Mouse (Mus musculus): ENCODE results near the gene Tnip1. TPM values are rescaled to one million over a fixed set of nuclear protein-coding genes. Genes with fewer than 3 reads are reported as not detected.

The Tnip1 gene
- polyA plus RNA-seq, 1 experiment from 2014 or later: 13.2 TPM

- no peak overlapping the region for H3K4me2 ChIP-seq (replicated peaks)
- no peak overlapping the region for H3K27ac ChIP-seq (replicated peaks)
- H3K27me3 ChIP-seq: no peaks in the 10 kb centered on the region
- H3K36me3 ChIP-seq: peaks cover 7% of the 10 kb centered on the region; the same call in 1 of the 2 replicates
- 83% methylated on average over 8 of the region's 8 CpGs for WGBS
- no peaks in the 10 kb centered on the region for H3K9me3 ChIP-seq
- no peak overlapping the region for H3K9ac ChIP-seq (replicated peaks)
- no peaks in the 10 kb centered on the region for H3K4me1 ChIP-seq
- no peak overlapping the region for H3K4me3 ChIP-seq
- ATAC-seq (replicated peaks): no peak
Measured at GRCm38 (mm10) chr11:54929744-54930143, 33.0 kb downstream of the Tnip1 start.

GRCm38 (mm10) chr11:54929290-54929689 is 33.4 kb downstream of the Tnip1 start:
- Histone ChIP-seq H3K27me3 (no peaks in the 10 kb centered on the region), H3K36me3 (peaks cover 7% of the 10 kb centered on the region; the same call in 1 of the 2 replicates), H3K4me1 (no peaks in the 10 kb centered on the region), H3K27ac (replicated peaks) (no peak overlapping the region), H3K9ac (replicated peaks) (no peak overlapping the region), H3K4me2 (replicated peaks) (no peak overlapping the region), H3K4me3 (no peak overlapping the region), H3K9me3 (no peaks in the 10 kb centered on the region)
- no peak for ATAC-seq (replicated peaks)
- 95% methylated on average over 6 of the region's 6 CpGs for WGBS

GRCm38 (mm10) chr11:54928886-54929285 is 33.8 kb downstream of the Tnip1 start:
- H3K4me2 ChIP-seq (replicated peaks): no peak overlapping the region
- no peak for ATAC-seq (replicated peaks)
- H3K9ac ChIP-seq (replicated peaks): no peak overlapping the region
- no peaks in the 10 kb centered on the region for H3K27me3 ChIP-seq
- H3K4me3 ChIP-seq: no peak overlapping the region
- H3K4me1 ChIP-seq: no peaks in the 10 kb centered on the region
- no peaks in the 10 kb centered on the region for H3K9me3 ChIP-seq
- WGBS: 84% methylated on average over 7 of the region's 7 CpGs
- peaks cover 7% of the 10 kb centered on the region; the same call in 1 of the 2 replicates for H3K36me3 ChIP-seq
- no peak overlapping the region for H3K27ac ChIP-seq (replicated peaks)

- WGBS: 86% methylated on average over 3 of the region's 3 CpGs
Measured at GRCm38 (mm10) chr11:54928219-54928618, 34.5 kb downstream of the Tnip1 start.

GRCm38 (mm10) chr11:54927346-54928140 is 35.2 kb downstream of the Tnip1 start:
- peaks cover 7% of the 10 kb centered on the region; the same call in 1 of the 2 replicates for H3K36me3 ChIP-seq
- H3K9me3 ChIP-seq: no peaks in the 10 kb centered on the region
- H3K4me2 ChIP-seq (replicated peaks): no peak overlapping the region
- no peaks in the 10 kb centered on the region for H3K27me3 ChIP-seq
- WGBS: 86% methylated on average over 14 of the region's 14 CpGs
- no peaks in the 10 kb centered on the region for H3K4me1 ChIP-seq
- no peak for ATAC-seq (replicated peaks)
- H3K27ac ChIP-seq (replicated peaks): no peak overlapping the region
- no peak overlapping the region for H3K4me3 ChIP-seq
- no peak overlapping the region for H3K9ac ChIP-seq (replicated peaks)

More at GRCm38 (mm10) chr11:54928219-54928618, 34.5 kb downstream of the Tnip1 start:
- Histone ChIP-seq H3K9me3 (no peaks in the 10 kb centered on the region), H3K4me1 (no peaks in the 10 kb centered on the region), H3K4me3 (no peak overlapping the region), H3K4me2 (replicated peaks) (no peak overlapping the region), H3K27me3 (no peaks in the 10 kb centered on the region), H3K27ac (replicated peaks) (no peak overlapping the region), H3K9ac (replicated peaks) (no peak overlapping the region), H3K36me3 (peaks cover 7% of the 10 kb centered on the region; the same call in 1 of the 2 replicates)
- ATAC-seq (replicated peaks): no peak

GRCm38 (mm10) chr11:54924145-54924544 is 38.6 kb downstream of the Tnip1 start:
- Histone ChIP-seq H3K4me1 (no peaks in the 10 kb centered on the region), H3K4me2 (replicated peaks) (no peak overlapping the region), H3K4me3 (no peak overlapping the region), H3K27ac (replicated peaks) (no peak overlapping the region), H3K9me3 (no peaks in the 10 kb centered on the region), H3K9ac (replicated peaks) (no peak overlapping the region), H3K27me3 (no peaks in the 10 kb centered on the region), H3K36me3 (peaks cover 7% of the 10 kb centered on the region; the same call in 1 of the 2 replicates)
- no peak for ATAC-seq (replicated peaks)
- 92% methylated on average over 14 of the region's 14 CpGs for WGBS

GRCm38 (mm10) chr11:54922488-54922887 is 40.2 kb downstream of the Tnip1 start:
- Histone ChIP-seq H3K4me2 (replicated peaks) (no peak overlapping the region), H3K4me3 (no peak overlapping the region), H3K27me3 (no peaks in the 10 kb centered on the region), H3K9me3 (no peaks in the 10 kb centered on the region), H3K9ac (replicated peaks) (no peak overlapping the region), H3K36me3 (peaks cover 20% of the 10 kb centered on the region), H3K27ac (replicated peaks) (no peak overlapping the region), H3K4me1 (no peaks in the 10 kb centered on the region)
- 94% methylated on average over 3 of the region's 3 CpGs for WGBS
- ATAC-seq (replicated peaks): no peak

- no peak overlapping the region for H3K9ac ChIP-seq (replicated peaks)
- H3K4me3 ChIP-seq: no peak overlapping the region
- no peak overlapping the region for H3K4me2 ChIP-seq (replicated peaks)
- 48% methylated on average over 7 of the region's 7 CpGs for WGBS
- H3K9me3 ChIP-seq: no peaks in the 10 kb centered on the region
- peaks cover 26% of the 10 kb centered on the region for H3K36me3 ChIP-seq
- H3K27me3 ChIP-seq: no peaks in the 10 kb centered on the region
- no peak overlapping the region for H3K27ac ChIP-seq (replicated peaks)
- H3K4me1 ChIP-seq: no peaks in the 10 kb centered on the region
- no peak for ATAC-seq (replicated peaks)
Measured at GRCm38 (mm10) chr11:54921798-54922197, 40.9 kb downstream of the Tnip1 start.

- Histone ChIP-seq H3K36me3 (peaks cover 23% of the 10 kb centered on the region), H3K9me3 (no peaks in the 10 kb centered on the region), H3K27ac (replicated peaks) (no peak overlapping the region), H3K4me1 (no peaks in the 10 kb centered on the region), H3K4me3 (no peak overlapping the region), H3K27me3 (no peaks in the 10 kb centered on the region), H3K4me2 (replicated peaks) (no peak overlapping the region), H3K9ac (replicated peaks) (no peak overlapping the region)
- ATAC-seq (replicated peaks): no peak
- 85% methylated on average over 6 of the region's 6 CpGs for WGBS
Measured at GRCm38 (mm10) chr11:54920973-54921580, 41.6 kb downstream of the Tnip1 start.

- Histone ChIP-seq H3K36me3 (peaks cover 19% of the 10 kb centered on the region), H3K27me3 (no peaks in the 10 kb centered on the region)
Measured at GRCm38 (mm10) chr11:54920127-54920972, 42.4 kb downstream of the Tnip1 start.

GRCm38 (mm10) chr11:54918273-54918672 is 44.4 kb downstream of the Tnip1 start:
- no peak overlapping the region for H3K9ac ChIP-seq (replicated peaks)
- H3K9me3 ChIP-seq: no peaks in the 10 kb centered on the region
- 86% methylated on average over 4 of the region's 4 CpGs for WGBS
- ATAC-seq (replicated peaks): no peak
- H3K27me3 ChIP-seq: no peaks in the 10 kb centered on the region
- no peaks in the 10 kb centered on the region for H3K4me1 ChIP-seq
- no peak overlapping the region for H3K27ac ChIP-seq (replicated peaks)
- no peak overlapping the region for H3K4me2 ChIP-seq (replicated peaks)
- H3K4me3 ChIP-seq: no peak overlapping the region
- peaks cover 23% of the 10 kb centered on the region for H3K36me3 ChIP-seq

More at GRCm38 (mm10) chr11:54920127-54920972, 42.4 kb downstream of the Tnip1 start:
- Histone ChIP-seq H3K4me1 (no peaks in the 10 kb centered on the region), H3K4me2 (replicated peaks) (no peak overlapping the region), H3K27ac (replicated peaks) (no peak overlapping the region), H3K9me3 (no peaks in the 10 kb centered on the region), H3K9ac (replicated peaks) (no peak overlapping the region), H3K4me3 (no peak overlapping the region)
- no peak for ATAC-seq (replicated peaks)
- WGBS: 83% methylated on average over 11 of the region's 11 CpGs

GRCm38 (mm10) chr11:54917461-54917860 is 45.3 kb downstream of the Tnip1 start:
- Histone ChIP-seq H3K4me2 (replicated peaks) (no peak overlapping the region), H3K4me1 (no peaks in the 10 kb centered on the region), H3K36me3 (peaks cover 23% of the 10 kb centered on the region), H3K27ac (replicated peaks) (no peak overlapping the region), H3K4me3 (no peak overlapping the region), H3K9ac (replicated peaks) (no peak overlapping the region), H3K9me3 (no peaks in the 10 kb centered on the region), H3K27me3 (no peaks in the 10 kb centered on the region)
- WGBS: 95% methylated on average over 7 of the region's 7 CpGs
- no peak for ATAC-seq (replicated peaks)

Measured in forebrain, embryonic 15.5 days (tissue).